Mouse (Mus musculus): ENCODE data around the gene Fbln1. TPM values are rescaled to one million over a fixed set of nuclear protein-coding genes. Genes with fewer than 3 reads are reported as not detected.

Fbln1 gene
- total RNA-seq, 2 experiments from 2014 or later: 64.1 to 77.4 TPM

DNA sequence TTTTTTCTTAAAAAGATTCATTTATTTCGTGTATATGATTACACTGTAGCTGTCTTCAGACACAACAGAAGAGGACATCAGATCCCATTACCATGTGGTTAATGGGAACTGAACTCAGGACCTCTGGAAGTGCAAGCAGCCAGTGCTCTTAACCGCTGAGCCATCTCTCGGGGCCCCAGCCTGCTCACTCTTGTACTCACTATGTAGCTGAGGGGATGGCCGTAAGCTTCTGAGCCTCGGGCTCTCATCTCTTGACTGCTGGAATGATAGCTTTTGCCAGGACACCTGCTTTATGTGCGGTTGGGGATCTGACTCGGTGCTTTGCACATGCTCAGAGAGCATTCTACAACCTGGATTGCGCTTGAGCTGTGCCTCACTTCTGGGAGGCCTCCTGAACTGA lies 1.4 kb upstream of the Fbln1 start:
- no peak for DNase-seq (ENCODE audit: low spot score in 2 of 2)

- DNase-seq (ENCODE audit: low spot score in 2 of 2): no peak
These were observed 940 bp downstream of the Fbln1 start for GRCm38 (mm10) chr15:85206703-85207075.

DNA sequence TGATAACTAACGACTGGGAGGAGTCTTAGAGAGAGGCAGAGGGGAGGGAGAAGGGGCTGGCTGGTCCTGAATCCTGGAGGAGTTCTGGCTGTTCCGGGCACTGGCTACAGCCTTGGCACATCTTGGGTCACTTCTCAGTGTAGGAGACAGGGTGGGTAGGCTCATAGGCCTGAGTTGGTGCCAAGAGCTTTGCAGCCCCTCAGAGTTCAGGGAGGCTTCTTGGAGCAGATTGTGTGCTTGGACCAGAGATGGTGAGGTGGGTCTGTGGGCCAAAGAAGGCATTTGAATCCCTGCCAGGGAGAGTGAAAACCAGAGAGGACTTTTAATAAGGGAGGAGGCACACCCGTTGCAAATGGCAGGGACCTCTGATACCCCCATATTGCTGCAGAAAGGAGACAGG lies 1.3 kb downstream of the Fbln1 start:
- no peak for DNase-seq (ENCODE audit: low spot score in 2 of 2)

DNA sequence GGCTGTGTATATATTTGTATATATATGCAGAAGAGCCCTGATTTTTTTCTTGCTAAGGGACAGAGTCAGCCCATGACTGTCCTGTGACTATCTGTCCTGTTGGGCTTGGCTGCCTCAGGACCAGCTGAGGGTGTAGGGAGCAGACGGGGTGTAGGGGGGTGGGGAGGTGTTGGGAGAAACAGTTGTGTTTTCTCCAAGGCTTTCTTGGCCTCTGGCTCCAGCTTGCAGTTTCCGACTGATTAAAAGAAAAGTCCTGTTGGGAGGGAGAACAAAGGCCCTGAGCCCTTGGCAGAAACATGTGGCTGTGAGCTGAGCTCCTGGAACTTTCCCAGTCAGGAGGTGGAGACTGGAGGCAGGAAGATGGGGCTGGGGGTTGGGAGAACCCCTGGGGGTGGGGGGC lies 2.0 kb downstream of the Fbln1 start:
- no peak for DNase-seq (ENCODE audit: low spot score in 2 of 2)

DNA sequence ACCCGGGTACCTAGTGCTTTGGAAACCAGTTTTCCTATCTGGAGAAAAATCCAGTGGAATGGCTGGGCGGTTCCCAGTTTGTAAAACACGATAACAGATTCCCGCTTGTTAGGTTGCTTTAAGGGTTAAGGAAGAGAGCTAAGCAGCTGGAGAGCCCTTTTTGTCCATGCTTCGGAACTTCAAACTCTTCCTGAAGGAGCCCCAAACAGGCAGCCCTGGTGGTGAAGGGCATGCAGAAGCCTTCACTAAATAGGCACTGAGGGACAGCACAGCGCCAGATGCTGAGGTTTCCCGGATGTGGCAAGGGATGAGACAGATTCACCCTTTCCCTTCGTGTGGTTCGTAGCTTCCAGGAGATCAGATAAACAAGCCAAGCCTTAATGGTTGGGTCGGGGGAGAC lies 2.6 kb downstream of the Fbln1 start:
- DNase-seq (ENCODE audit: low spot score in 2 of 2): no peak

DNA sequence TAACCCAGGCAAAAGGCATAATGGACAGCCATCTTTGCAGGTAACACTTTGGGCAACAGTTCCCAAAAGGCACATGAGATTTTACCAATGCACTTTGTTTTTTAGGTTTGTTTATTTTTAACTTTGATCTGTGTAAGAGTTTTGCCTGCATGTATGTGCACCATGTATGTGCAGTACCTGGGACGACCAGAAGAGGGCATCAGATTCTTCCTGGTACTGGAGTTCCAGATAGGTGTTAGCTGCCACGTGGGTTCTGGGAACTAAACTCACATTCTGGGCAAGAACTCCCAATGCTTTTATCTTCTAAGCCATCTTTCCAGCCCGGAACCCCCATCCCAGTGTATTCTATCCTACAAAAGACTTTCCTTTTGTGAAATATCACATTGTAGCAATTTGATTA lies 3.6 kb downstream of the Fbln1 start:
- no peak for DNase-seq (ENCODE audit: low spot score in 2 of 2)

- no peak for DNase-seq (ENCODE audit: low spot score in 2 of 2)
These were observed 4.9 kb downstream of the Fbln1 start for GRCm38 (mm10) chr15:85210686-85211085.

DNA sequence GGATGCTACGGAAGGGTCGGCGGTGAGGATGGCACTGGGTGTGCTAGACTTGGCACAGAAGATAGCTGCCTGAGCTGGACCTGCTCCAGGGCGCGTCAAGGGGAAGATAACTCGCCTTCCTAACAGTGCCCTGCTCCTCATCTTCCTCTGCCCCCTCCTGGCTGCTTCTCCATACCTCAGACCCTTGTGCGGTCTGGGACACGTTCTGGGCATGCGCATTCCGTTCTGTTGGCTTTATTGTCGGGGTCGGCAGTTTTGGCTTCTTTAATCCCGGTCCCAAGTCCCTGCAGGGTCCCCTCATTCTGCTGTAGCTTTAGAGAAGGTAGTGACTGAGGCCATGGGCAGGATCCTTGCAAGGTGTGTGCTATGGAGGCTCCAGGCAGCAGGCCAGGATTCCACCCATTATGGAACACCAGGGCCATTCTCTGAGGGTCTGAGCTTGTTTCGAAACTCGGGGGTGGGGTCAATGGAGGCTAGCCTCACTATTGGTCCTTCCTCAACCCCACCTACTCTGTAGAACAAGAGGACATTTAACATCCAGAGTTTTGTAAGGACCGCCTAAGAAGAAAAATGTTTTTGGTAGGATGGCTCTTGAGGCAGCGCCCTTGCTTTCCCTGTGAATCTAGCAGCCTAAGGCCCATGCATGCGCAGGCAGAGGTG lies 5.5 kb downstream of the Fbln1 start:
- no peak for DNase-seq (ENCODE audit: low spot score in 2 of 2)

DNA sequence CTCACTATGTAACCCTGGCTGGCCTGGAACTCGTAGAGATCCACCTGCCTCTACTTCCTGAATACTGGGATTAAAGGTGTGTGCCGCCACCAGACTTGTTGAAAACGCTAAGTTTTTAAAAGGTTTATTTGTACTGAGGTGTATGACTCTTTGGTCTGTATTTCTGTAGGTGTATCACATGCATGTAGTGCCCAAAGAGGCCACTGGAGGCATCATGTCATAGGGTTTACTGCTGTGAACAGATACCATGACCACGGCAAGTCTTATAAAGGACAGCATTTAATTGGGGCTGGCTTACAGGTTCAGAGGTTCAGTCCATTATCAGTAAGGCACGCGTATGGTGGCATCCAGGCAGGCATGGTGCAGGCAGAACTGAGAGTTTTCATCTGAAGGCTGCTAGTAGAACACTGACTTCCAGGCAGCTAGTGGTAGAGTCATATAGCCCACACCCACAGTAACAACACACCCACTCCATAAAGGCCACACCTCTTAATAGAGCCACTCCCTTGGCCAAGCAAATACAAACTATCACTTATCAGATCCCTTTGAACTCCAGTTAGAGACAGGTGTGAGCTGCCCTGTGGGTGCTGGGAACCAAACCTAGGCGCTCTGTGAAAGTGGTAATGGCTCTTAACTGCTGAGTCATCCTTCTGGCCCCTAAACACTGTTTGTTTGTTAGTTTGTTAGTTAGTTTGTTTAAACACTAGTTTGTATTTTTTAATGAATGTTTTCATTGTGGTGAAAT lies 10.5 kb downstream of the Fbln1 start:
- no peak for DNase-seq (ENCODE audit: low spot score in 2 of 2)

DNA sequence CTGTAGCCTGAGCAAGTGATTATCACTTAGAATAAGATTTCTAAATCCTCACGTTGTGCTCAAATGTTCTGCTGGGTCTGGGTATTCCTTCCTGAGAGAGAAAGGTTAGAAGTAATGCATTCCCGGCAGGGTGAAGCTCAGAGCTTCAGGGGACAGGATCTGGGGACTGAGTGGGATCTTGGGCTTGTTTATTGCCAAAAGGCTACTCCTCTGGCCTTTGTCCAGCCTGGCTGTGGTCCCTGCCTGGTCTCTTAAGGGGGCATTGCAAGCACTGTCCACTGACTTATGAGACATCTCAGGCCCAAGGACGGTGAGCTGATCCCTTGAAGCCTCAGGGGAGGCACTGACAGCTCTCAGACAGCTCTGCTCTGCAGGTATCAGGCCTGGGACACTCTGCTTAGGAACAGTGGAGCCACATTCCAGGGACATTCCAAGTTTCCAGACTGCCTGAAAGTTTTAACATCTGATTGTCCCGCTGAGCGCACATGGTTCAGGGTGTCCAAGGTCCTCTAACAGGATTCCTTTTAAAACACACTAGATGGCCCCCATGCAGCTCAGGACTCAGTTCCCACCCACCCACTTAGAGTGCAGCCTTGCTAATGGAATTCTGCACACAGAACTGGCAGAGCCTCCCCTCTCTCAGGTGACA lies 13.0 kb downstream of the Fbln1 start:
- DNase-seq (ENCODE audit: low spot score in 2 of 2): no peak

- DNase-seq (ENCODE audit: low spot score in 2 of 2): no peak
These were observed 14.6 kb downstream of the Fbln1 start for GRCm38 (mm10) chr15:85220371-85220770.

- DNase-seq (ENCODE audit: low spot score in 2 of 2): no peak
These were observed 15.5 kb downstream of the Fbln1 start for GRCm38 (mm10) chr15:85221115-85221854.

DNA sequence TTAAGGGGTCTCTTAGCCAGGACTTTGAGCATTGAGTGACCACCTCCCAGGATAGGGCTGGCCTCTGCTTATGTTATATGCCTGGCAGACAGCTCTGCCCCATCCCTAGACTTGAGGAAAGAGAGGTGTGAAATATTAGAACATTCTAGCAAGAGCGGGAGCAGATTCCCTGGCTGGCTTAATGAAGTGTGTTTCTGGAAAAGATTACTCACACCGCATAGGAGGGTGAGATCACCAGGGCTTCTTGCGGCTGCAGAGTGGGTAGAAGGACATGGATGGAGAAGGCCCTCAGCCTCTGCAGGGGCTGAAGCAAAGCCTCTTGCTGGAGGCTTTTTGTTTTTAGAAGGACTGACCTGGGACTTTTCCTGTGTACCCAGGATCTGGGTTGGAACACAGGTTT lies 19.9 kb downstream of the Fbln1 start:
- no peak for DNase-seq (ENCODE audit: low spot score in 2 of 2)

DNA sequence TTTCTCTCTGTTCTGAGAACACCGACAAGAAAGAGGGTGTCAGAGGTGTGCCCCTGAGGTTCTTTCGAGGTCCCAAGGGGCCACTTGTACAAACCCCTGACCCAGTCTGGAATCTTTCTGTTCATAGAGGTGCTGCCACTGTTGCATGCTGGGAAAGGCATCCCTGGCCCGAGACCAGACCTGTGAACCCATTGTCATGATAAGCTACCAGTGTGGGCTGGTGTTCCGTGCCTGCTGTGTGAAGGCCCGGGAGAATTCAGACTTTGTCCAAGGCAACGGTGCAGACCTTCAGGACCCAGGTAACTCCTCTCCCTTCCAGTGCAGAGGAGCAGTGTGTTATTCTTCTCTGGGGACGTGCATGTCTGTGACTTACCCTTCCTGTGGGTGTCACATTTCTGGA lies 21.1 kb downstream of the Fbln1 start:
- no peak for DNase-seq (ENCODE audit: low spot score in 2 of 2)

DNA sequence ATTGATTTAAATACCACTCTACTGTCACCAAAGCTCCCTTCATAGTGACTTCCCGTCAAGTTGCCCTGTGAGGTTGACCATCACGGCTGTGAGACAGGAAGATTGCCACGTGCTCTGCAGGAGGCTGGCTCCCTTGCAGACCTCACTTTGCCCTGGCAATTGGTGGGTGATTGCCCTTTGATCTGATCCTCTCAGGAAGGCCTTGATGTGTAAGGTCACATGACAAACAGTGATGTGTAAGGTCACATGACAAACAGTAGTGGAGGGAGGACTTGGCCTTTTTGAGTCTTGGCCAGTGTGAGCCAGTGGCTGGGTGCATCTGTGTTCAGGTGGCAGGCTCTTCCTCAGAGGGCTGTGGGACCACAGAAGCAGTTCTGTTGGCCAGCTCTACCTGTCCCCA lies 22.8 kb downstream of the Fbln1 start:
- DNase-seq (ENCODE audit: low spot score in 2 of 2): no peak

DNA sequence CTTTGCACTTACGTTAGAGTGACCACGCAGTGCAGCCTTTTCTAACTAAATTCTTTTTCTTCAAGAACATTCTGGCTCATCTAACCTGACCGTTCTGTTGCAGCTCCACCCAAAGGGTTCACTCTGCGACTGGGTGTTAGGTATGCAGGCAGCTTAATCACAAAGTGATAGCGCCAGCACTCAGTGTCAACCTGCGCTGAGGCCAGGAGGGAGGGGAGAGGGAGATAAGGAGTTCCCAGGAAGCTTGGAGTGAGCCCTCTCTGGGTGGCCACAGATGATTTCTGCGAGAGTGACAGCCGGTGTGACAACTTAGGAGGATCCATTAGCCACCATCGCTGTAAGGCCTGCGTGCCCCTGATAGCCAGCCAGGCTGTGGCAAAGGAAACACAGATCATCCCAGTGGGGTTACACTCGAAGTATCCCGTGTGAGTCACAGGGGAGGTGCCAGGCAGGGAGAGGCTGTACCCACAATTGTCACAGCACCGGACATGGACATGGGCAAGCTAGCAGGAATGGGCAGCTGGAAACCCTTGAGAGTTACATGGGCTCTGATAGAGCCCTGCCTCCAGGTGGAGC lies 24.3 kb downstream of the Fbln1 start:
- no peak for DNase-seq (ENCODE audit: low spot score in 2 of 2)

DNA sequence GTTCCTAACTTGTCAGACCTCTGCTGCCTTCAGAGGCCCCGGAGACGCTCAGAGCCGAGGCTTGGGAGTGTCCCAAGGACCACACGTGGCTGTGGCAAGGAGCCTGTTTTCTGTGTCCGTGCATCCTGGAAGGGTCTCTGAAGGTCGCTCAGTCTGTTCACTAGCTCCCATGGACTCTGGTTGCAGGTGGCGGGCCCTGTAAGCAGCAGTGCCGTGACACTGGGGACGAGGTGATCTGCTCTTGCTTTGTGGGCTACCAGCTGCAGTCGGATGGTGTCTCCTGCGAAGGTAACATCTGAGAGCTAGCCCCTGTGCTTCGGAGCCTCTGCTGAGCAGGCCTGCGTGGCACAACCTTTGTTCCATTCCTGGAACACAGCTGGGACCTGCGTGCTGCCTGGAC lies 24.9 kb downstream of the Fbln1 start:
- no peak for DNase-seq (ENCODE audit: low spot score in 2 of 2)

DNA sequence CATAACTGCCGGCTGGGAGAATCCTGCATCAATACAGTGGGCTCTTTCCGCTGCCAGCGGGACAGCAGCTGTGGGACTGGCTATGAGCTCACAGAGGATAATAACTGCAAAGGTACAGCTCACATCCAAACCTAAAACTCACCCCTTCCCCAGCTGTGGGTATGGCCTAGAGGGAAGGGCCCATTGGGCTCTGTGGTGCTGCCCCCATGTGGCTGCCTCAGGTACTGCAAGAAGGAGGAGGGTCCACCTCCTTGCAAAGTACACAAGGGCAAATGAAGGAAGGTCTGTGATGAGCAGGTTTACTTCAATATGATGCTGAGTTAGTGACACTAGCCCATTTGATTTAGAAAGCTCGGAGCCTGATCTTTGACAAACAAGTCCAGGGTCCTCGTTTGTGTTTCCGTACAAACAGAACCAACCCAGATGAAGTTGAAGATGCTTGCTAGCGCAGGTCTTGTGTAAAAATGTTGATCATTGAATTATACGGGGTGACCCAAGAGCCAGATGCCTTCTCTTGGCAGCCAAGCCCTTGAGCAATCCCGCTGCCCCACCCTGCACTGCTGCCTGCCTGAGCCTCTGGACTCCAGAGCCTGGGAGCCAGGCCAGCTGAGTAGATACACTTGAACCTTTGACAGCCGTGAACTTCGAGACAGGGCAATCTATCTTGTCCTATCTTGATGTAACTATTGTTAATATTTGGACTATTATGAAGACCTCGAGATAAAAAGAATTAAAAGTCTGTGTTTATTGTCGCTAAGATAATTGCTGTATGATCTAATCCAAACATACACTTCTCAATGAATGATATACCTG lies 25.9 kb downstream of the Fbln1 start:
- DNase-seq (ENCODE audit: low spot score in 2 of 2): peak; percentile 36 to 38

DNA sequence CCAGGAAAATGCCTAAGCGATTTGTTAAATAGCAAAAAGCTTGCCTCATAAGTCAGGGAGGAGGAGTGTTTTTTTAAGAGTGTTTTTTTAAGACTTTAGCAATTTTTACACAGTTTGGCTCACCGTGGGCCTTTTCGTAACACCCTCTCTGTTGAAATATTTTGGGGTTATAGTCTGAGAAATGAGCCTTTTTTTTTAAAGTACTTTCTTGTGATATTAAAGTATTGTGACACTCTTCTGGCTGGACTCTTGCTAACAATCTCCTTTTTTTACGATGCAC lies 26.4 kb downstream of the Fbln1 start:
- no peak for DNase-seq (ENCODE audit: low spot score in 2 of 2)

GRCm38 (mm10) chr15:85232543-85233250 lies 26.9 kb downstream of the Fbln1 start:
- DNase-seq (ENCODE audit: low spot score in 2 of 2): no peak
